Mouse (Mus musculus): ENCODE data around the gene Sco1.

DNA sequence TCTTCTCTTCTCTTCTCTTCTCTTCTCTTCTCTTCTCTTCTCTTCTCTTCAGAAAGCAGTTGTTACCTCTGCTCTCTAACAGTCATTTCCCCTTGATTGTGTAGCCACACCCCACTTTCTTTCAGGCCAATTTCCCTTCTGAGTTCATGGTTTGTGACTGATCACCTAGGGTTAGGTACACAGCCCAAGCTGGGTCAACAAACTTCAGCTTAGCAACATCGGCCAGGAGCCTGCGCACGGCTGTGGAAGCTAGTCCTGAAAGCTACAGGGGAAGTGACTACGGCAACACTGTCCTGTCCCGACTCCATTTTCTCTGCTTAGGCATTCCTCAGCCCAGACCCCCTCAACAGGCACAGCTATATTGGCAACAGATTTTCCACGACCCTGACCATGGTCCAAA, 7.5 kb upstream of the Sco1 start:
- no peak for TF ChIP-seq CTCF (IDR thresholded peaks at IDR 0.05; ENCODE audit: control insufficient read depth, insufficient read depth, insufficient replicate concordance, low read depth, low read length)
- no peak for TF ChIP-seq POLR2A (IDR thresholded peaks at IDR 0.05; ENCODE audit: control insufficient read depth, low read depth, low read length)
